Mouse (Mus musculus): ENCODE measurements at regions not wholly inside any gene's neighbourhood (a gene's known extent, or its start where the extent isn't known, plus 50 kb on each side); places are given as distances from the start of the nearest gene placed in this dataset.

DNA sequence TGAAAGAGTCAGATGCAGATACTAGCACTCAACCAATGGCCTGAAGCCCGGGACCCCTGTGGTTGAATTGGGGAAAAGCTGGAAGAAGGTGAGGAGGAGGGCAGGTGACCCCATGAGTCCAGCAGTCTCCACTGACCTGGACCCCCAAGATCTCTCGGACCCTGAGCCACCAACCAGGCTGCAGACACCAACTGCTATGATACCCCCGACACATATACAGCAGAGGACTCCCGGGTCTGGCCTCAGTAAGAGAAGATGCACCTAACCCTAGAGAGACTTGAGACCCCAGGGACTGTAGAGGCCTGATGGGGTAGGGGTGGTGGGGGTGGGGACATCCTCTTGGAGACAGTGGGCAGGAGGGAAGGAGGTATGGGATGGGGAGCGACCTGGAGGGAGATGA lies 289.5 kb downstream of the Cxxc4 start:
- Histone ChIP-seq H3K9me3 (ENCODE audit: control insufficient read depth, low read length) (no peaks in the 10 kb centered on the region), H3K27ac (ENCODE audit: low read depth, low read length) (no peak overlapping the region), H3K27me3 (replicated peaks; ENCODE audit: control insufficient read depth, insufficient read depth, low read length) (no peaks in the 10 kb centered on the region), H3K4me2 (no peak overlapping the region), H3K4me1 (replicated peaks; ENCODE audit: control insufficient read depth, insufficient read depth, low read length) (no peaks in the 10 kb centered on the region), H3K9ac (ENCODE audit: low read depth, low read length) (no peak overlapping the region), H3K36me3 (ENCODE audit: control insufficient read depth, insufficient read depth, low read length) (no peaks in the 10 kb centered on the region), H3K4me3 (ENCODE audit: low read depth, low read length) (no peak overlapping the region)
- no peak for ATAC-seq (replicated peaks; ENCODE audit: low FRiP score)
- WGBS, result 82% methylated on average over 5 of the region's 5 CpGs
- DNase-seq (ENCODE audit: low spot score), result no peak

- no peak overlapping the region for H3K4me3 ChIP-seq (ENCODE audit: low read depth, low read length)
- no peak overlapping the region for H3K4me2 ChIP-seq
- no peak for DNase-seq (ENCODE audit: low spot score)
- H3K36me3 ChIP-seq (ENCODE audit: control insufficient read depth, insufficient read depth, low read length), result no peaks in the 10 kb centered on the region
- no peaks in the 10 kb centered on the region for H3K27me3 ChIP-seq (replicated peaks; ENCODE audit: control insufficient read depth, insufficient read depth, low read length)
- H3K9ac ChIP-seq (ENCODE audit: low read depth, low read length), result no peak overlapping the region
- WGBS, result 73% methylated on average over 2 of the region's 2 CpGs
- no peak overlapping the region for H3K27ac ChIP-seq (ENCODE audit: low read depth, low read length)
- H3K9me3 ChIP-seq (ENCODE audit: control insufficient read depth, low read length), result no peaks in the 10 kb centered on the region
- no peak for ATAC-seq (replicated peaks; ENCODE audit: low FRiP score)
- no peaks in the 10 kb centered on the region for H3K4me1 ChIP-seq (replicated peaks; ENCODE audit: control insufficient read depth, insufficient read depth, low read length)
Measured at GRCm38 (mm10) chr3:134560144-134560543, 268.7 kb upstream of the Tacr3 start.

DNA sequence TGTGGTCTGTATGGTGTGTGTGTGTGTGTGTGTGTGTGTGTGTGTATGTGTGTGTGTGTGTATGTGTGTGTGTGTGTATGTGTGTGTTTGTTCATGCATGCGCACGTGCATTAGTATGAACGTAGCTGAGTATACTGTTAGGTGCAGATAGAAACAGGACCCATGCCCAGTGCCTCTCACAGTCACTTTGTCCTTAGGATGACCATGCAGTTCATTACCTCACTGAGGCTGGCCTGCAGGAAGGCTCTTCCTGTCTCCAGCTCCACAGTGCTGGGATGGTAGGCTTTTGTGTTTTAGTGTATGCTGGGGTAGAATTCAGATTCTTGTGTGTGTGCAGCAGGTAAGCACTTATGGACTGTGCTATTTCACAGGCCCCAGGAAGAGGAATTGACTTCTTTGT lies 250.0 kb upstream of the Tacr3 start:
- H3K4me1 ChIP-seq (replicated peaks; ENCODE audit: control insufficient read depth, insufficient read depth, low read length), result no peaks in the 10 kb centered on the region
- ATAC-seq (replicated peaks; ENCODE audit: low FRiP score) (no peak), DNase-seq (ENCODE audit: low spot score) (no peak)
- 93% methylated on average over 3 of the region's 3 CpGs for WGBS
- no peaks in the 10 kb centered on the region for H3K9me3 ChIP-seq (ENCODE audit: control insufficient read depth, low read length)
- H3K27me3 ChIP-seq (replicated peaks; ENCODE audit: control insufficient read depth, insufficient read depth, low read length), result no peaks in the 10 kb centered on the region
- H3K9ac ChIP-seq (ENCODE audit: low read depth, low read length), result no peak overlapping the region
- no peak overlapping the region for H3K4me3 ChIP-seq (ENCODE audit: low read depth, low read length)
- no peaks in the 10 kb centered on the region for H3K36me3 ChIP-seq (ENCODE audit: control insufficient read depth, insufficient read depth, low read length)
- no peak overlapping the region for H3K27ac ChIP-seq (ENCODE audit: low read depth, low read length)
- H3K4me2 ChIP-seq, result no peak overlapping the region

GRCm38 (mm10) chr3:134588630-134589029 lies 240.2 kb upstream of the Tacr3 start:
- Histone ChIP-seq H3K4me3 (ENCODE audit: low read depth, low read length) (no peak overlapping the region), H3K36me3 (ENCODE audit: control insufficient read depth, insufficient read depth, low read length) (no peaks in the 10 kb centered on the region), H3K4me1 (replicated peaks; ENCODE audit: control insufficient read depth, insufficient read depth, low read length) (no peaks in the 10 kb centered on the region), H3K9ac (ENCODE audit: low read depth, low read length) (no peak overlapping the region), H3K27ac (ENCODE audit: low read depth, low read length) (no peak overlapping the region), H3K9me3 (ENCODE audit: control insufficient read depth, low read length) (no peaks in the 10 kb centered on the region), H3K4me2 (no peak overlapping the region), H3K27me3 (replicated peaks; ENCODE audit: control insufficient read depth, insufficient read depth, low read length) (no peaks in the 10 kb centered on the region)
- DNase-seq (ENCODE audit: low spot score) (no peak), ATAC-seq (replicated peaks; ENCODE audit: low FRiP score) (no peak)
- WGBS, result 58% methylated on average over 2 of the region's 2 CpGs

GRCm38 (mm10) chr3:134602919-134603318 lies 225.9 kb upstream of the Tacr3 start:
- no peak for DNase-seq (ENCODE audit: low spot score)

GRCm38 (mm10) chr3:134605356-134605771 lies 223.4 kb upstream of the Tacr3 start:
- Histone ChIP-seq H3K27ac (ENCODE audit: low read depth, low read length) (no peak overlapping the region), H3K9ac (ENCODE audit: low read depth, low read length) (no peak overlapping the region), H3K4me2 (no peak overlapping the region), H3K9me3 (ENCODE audit: control insufficient read depth, low read length) (no peaks in the 10 kb centered on the region), H3K36me3 (ENCODE audit: control insufficient read depth, insufficient read depth, low read length) (no peaks in the 10 kb centered on the region), H3K4me1 (replicated peaks; ENCODE audit: control insufficient read depth, insufficient read depth, low read length) (no peaks in the 10 kb centered on the region), H3K27me3 (replicated peaks; ENCODE audit: control insufficient read depth, insufficient read depth, low read length) (no peaks in the 10 kb centered on the region), H3K4me3 (ENCODE audit: low read depth, low read length) (no peak overlapping the region)
- 59% methylated on average over 6 of the region's 6 CpGs for WGBS
- no peak for DNase-seq (ENCODE audit: low spot score)
- ATAC-seq (replicated peaks; ENCODE audit: low FRiP score), result peak; percentile 29; the same call in 1 of the 2 replicates

More at GRCm38 (mm10) chr3:134602919-134603318, 225.9 kb upstream of the Tacr3 start:
- Histone ChIP-seq H3K9me3 (ENCODE audit: control insufficient read depth, low read length) (no peaks in the 10 kb centered on the region), H3K27me3 (replicated peaks; ENCODE audit: control insufficient read depth, insufficient read depth, low read length) (no peaks in the 10 kb centered on the region), H3K4me3 (ENCODE audit: low read depth, low read length) (no peak overlapping the region), H3K4me1 (replicated peaks; ENCODE audit: control insufficient read depth, insufficient read depth, low read length) (no peaks in the 10 kb centered on the region), H3K4me2 (no peak overlapping the region), H3K36me3 (ENCODE audit: control insufficient read depth, insufficient read depth, low read length) (no peaks in the 10 kb centered on the region), H3K9ac (ENCODE audit: low read depth, low read length) (no peak overlapping the region), H3K27ac (ENCODE audit: low read depth, low read length) (no peak overlapping the region)
- ATAC-seq (replicated peaks; ENCODE audit: low FRiP score), result no peak
- 79% methylated on average over 4 of the region's 4 CpGs for WGBS

- H3K27ac ChIP-seq (ENCODE audit: low read depth, low read length), result no peak overlapping the region
- H3K9me3 ChIP-seq (ENCODE audit: control insufficient read depth, low read length), result no peaks in the 10 kb centered on the region
- ATAC-seq (replicated peaks; ENCODE audit: low FRiP score) (no peak), DNase-seq (ENCODE audit: low spot score) (no peak)
- no peaks in the 10 kb centered on the region for H3K27me3 ChIP-seq (replicated peaks; ENCODE audit: control insufficient read depth, insufficient read depth, low read length)
- H3K36me3 ChIP-seq (ENCODE audit: control insufficient read depth, insufficient read depth, low read length), result no peaks in the 10 kb centered on the region
- H3K4me3 ChIP-seq (ENCODE audit: low read depth, low read length), result no peak overlapping the region
- H3K9ac ChIP-seq (ENCODE audit: low read depth, low read length), result no peak overlapping the region
- no peak overlapping the region for H3K4me2 ChIP-seq
- WGBS, result 75% methylated on average over 4 of the region's 4 CpGs
- H3K4me1 ChIP-seq (replicated peaks; ENCODE audit: control insufficient read depth, insufficient read depth, low read length), result no peaks in the 10 kb centered on the region
Measured at GRCm38 (mm10) chr3:134610244-134610643, 218.6 kb upstream of the Tacr3 start.

- ATAC-seq (replicated peaks; ENCODE audit: low FRiP score) (no peak), DNase-seq (ENCODE audit: low spot score) (no peak)
- H3K4me3 ChIP-seq (ENCODE audit: low read depth, low read length), result no peak overlapping the region
- no peaks in the 10 kb centered on the region for H3K4me1 ChIP-seq (replicated peaks; ENCODE audit: control insufficient read depth, insufficient read depth, low read length)
- no peaks in the 10 kb centered on the region for H3K9me3 ChIP-seq (ENCODE audit: control insufficient read depth, low read length)
- WGBS, result 77% methylated on average over 5 of the region's 5 CpGs
- no peak overlapping the region for H3K9ac ChIP-seq (ENCODE audit: low read depth, low read length)
- H3K36me3 ChIP-seq (ENCODE audit: control insufficient read depth, insufficient read depth, low read length), result no peaks in the 10 kb centered on the region
- no peaks in the 10 kb centered on the region for H3K27me3 ChIP-seq (replicated peaks; ENCODE audit: control insufficient read depth, insufficient read depth, low read length)
- H3K27ac ChIP-seq (ENCODE audit: low read depth, low read length), result no peak overlapping the region
- no peak overlapping the region for H3K4me2 ChIP-seq
Measured at GRCm38 (mm10) chr3:134611516-134612297, 217.1 kb upstream of the Tacr3 start.

DNA sequence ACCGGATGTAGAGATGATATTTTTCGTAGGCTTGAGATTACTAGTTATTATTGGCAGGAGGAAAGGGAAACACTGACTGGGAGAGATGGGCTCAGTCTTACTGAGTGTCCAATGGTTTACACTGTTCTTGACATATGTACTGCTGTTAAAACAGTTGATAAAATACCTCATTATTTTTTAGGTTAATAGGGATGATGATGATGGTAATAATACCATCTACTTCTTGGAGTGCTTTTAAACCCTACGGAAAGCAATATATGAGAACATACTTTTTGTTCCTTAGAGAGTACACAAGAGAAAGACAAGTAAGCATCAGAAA lies 216.6 kb upstream of the Tacr3 start:
- WGBS, result 81% methylated on average over 3 of the region's 3 CpGs

More for the DNA sequence above, 216.6 kb upstream of the Tacr3 start:
- Histone ChIP-seq H3K27ac (ENCODE audit: low read depth, low read length) (no peak overlapping the region), H3K9me3 (ENCODE audit: control insufficient read depth, low read length) (no peaks in the 10 kb centered on the region), H3K36me3 (ENCODE audit: control insufficient read depth, insufficient read depth, low read length) (no peaks in the 10 kb centered on the region), H3K4me2 (no peak overlapping the region), H3K4me1 (replicated peaks; ENCODE audit: control insufficient read depth, insufficient read depth, low read length) (no peaks in the 10 kb centered on the region), H3K27me3 (replicated peaks; ENCODE audit: control insufficient read depth, insufficient read depth, low read length) (no peaks in the 10 kb centered on the region), H3K9ac (ENCODE audit: low read depth, low read length) (no peak overlapping the region), H3K4me3 (ENCODE audit: low read depth, low read length) (no peak overlapping the region)
- DNase-seq (ENCODE audit: low spot score), result no peak
- ATAC-seq (replicated peaks; ENCODE audit: low FRiP score), result no peak
